Mouse (Mus musculus) spleen, adult 2 months (tissue): ENCODE results near the gene Ptprr. TPM values are rescaled to one million over a fixed set of nuclear protein-coding genes. Genes with fewer than 3 reads are reported as not detected.

Experiments used
- DNase-seq, 2 experiments: peaks; one replicate each; pipeline versions ENCODE4 v3.0.0 to v3.0.0-alpha.2; 2012 to 2021; ENCODE audit warnings: low spot score in 2 of 2, low read depth in 1 of 2
- H3K27ac ChIP-seq: fragments of 200-500 bp; 2 replicates; pipeline ENCODE4 v1.5.1; 2012; ENCODE audit warnings: low read length, inconsistent platforms; ENCODE audit not compliant: insufficient read depth
- H3K27me3 ChIP-seq: fragments of 200-500 bp; 2 replicates; pipeline ENCODE4 v1.6.1; 2012; ENCODE audit warnings: mild to moderate bottlenecking, moderate library complexity, low read length, inconsistent platforms; ENCODE audit not compliant: control insufficient read depth, insufficient read depth
- H3K36me3 ChIP-seq: fragments of 200-500 bp; 2 replicates; pipeline ENCODE4 v1.6.1; 2012; ENCODE audit warnings: mild to moderate bottlenecking, low read length, inconsistent platforms; ENCODE audit not compliant: control insufficient read depth, insufficient read depth
- H3K4me1 ChIP-seq: fragments of 200-500 bp; 2 replicates; pipeline ENCODE4 v1.6.1; 2011; ENCODE audit warnings: inconsistent platforms; ENCODE audit not compliant: control insufficient read depth, insufficient read depth, insufficient read length
- H3K4me3 ChIP-seq: fragments of 200-500 bp; 2 replicates; pipeline ENCODE4 v1.5.1; 2011; ENCODE audit warnings: mild to moderate bottlenecking, inconsistent platforms; ENCODE audit not compliant: insufficient read depth, insufficient read length; ENCODE audit errors: extremely low read depth
- CTCF ChIP-seq: fragments of 200-500 bp; IDR thresholded peaks from 2 replicates; pipeline ENCODE4 v1.5.1; 2011; ENCODE audit warnings: mild to moderate bottlenecking, inconsistent platforms; ENCODE audit not compliant: insufficient read depth, insufficient read length, insufficient replicate concordance; ENCODE audit errors: extremely low read depth
- POLR2A ChIP-seq: fragments of 200-500 bp; IDR thresholded peaks from 2 replicates; pipeline ENCODE4 v1.6.1; 2011; ENCODE audit warnings: low read depth, low read length, inconsistent platforms
- WGBS: fragments of 180-500 bp; shearing (Covaris S2); methylation state at CpG from one replicate; pipeline ENCODE4 v1.1.7; 2018; 5-methylcytosine and 5-hydroxymethylcytosine counted together
- polyA plus RNA-seq: library from polyadenylated mRNA; depleted of rRNA; stranded (reverse); fragments of >200 nt; gene quantifications from 2 replicates; pipeline ENCODE4 v1.2.3, GENCODE M21; 2012

The Ptprr gene
- polyA plus RNA-seq, 1 experiment: 0.13 TPM

GRCm38 (mm10) chr10:116162338-116162737 lies 144.3 kb downstream of the Ptprr start:
- TF ChIP-seq CTCF (no peak), POLR2A (no peak)
- Histone ChIP-seq H3K4me3 (no peak overlapping the region), H3K27ac (no peak overlapping the region), H3K27me3 (no peaks in the 10 kb centered on the region), H3K4me1 (no peaks in the 10 kb centered on the region), H3K36me3 (no peaks in the 10 kb centered on the region)
- DNase-seq: no peak
- 61% methylated on average over 12 of the region's 12 CpGs for WGBS

GRCm38 (mm10) chr10:116175324-116175883 lies 157.4 kb downstream of the Ptprr start:
- TF ChIP-seq POLR2A (no peak), CTCF (no peak)
- WGBS: 21% methylated on average over 10 of the region's 10 CpGs
- Histone ChIP-seq H3K27me3 (no peaks in the 10 kb centered on the region), H3K4me1 (no peaks in the 10 kb centered on the region), H3K4me3 (no peak overlapping the region), H3K36me3 (no peaks in the 10 kb centered on the region), H3K27ac (no peak overlapping the region)
- DNase-seq: no peak

DNA sequence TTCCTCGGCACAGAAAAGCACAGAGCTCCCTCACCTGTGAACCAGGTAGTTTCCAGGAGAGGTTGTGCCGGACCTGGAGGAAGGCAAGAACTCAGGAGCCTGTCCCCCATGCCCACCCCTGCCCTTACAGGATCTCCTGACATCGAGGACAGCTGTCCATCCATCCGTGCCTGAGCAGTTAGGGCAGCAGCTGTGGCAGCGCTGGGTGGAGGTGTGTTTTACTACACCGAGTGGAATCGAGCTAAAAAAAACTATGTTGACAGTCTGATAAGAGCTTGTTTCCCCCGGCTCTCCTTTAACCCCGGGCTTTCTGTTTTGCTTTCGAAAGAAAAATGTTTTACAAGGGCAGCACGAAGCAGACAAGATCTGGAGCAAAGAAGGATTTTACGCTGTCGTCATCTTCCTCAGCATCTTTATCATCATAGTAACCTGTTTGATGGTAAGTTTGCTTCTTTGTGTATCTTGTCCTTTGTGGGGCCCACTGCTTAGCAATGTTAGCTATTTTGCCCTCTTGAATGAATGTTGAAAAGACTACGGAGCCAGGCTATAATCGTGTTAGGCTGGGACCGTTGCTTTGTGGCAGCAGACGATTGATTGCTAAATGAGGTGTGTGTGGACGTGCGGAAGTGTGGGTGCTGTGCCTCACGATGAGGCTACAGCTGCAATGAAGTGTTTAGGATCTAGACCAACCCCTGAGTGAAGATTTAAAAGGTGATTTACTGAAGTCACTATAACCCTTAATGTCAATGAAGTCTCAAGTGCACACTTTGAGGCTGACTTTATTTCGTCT lies 159.6 kb downstream of the Ptprr start:
- no peaks in the 10 kb centered on the region for H3K36me3 ChIP-seq
- 14% methylated on average over 21 of the region's 21 CpGs for WGBS
- DNase-seq: no peak
- TF ChIP-seq CTCF (no peak), POLR2A (no peak)
- peak overlapping the region; percentile 3; the same call in 1 of the 2 replicates for H3K4me3 ChIP-seq
- H3K27ac ChIP-seq: no peak overlapping the region
- H3K4me1 ChIP-seq: no peaks in the 10 kb centered on the region
- no peaks in the 10 kb centered on the region for H3K27me3 ChIP-seq

GRCm38 (mm10) chr10:116181235-116181634 lies 163.2 kb downstream of the Ptprr start:
- H3K27me3 ChIP-seq: no peaks in the 10 kb centered on the region
- TF ChIP-seq CTCF (no peak), POLR2A (no peak)
- no peak overlapping the region for H3K27ac ChIP-seq
- no peak overlapping the region for H3K4me3 ChIP-seq
- H3K36me3 ChIP-seq: no peaks in the 10 kb centered on the region
- no peaks in the 10 kb centered on the region for H3K4me1 ChIP-seq
- 70% methylated on average over 5 of the region's 5 CpGs for WGBS
- DNase-seq: no peak

DNA sequence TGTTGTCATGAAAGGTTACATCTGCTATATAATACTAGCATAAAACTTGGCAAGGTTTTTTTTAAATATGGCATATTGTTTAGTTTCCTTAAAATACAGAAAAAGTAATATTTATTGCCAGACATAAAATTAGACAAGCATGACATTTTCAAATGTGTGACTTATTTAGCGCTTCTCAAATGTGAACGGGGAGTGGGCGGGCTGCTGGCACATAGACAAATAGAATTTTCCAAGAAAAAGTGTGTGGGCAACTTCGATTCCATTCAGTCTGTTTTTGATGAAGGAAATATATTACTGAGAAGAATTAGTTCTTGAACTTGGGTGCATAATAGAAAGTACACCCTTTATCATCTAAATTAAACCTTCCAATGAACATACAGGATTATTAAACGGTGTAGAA lies 164.2 kb downstream of the Ptprr start:
- H3K36me3 ChIP-seq: no peaks in the 10 kb centered on the region
- no peak overlapping the region for H3K4me3 ChIP-seq
- DNase-seq: no peak
- H3K27me3 ChIP-seq: no peaks in the 10 kb centered on the region
- TF ChIP-seq CTCF (no peak), POLR2A (no peak)
- no peak overlapping the region for H3K27ac ChIP-seq
- 86% methylated on average over 5 of the region's 5 CpGs for WGBS
- no peaks in the 10 kb centered on the region for H3K4me1 ChIP-seq

DNA sequence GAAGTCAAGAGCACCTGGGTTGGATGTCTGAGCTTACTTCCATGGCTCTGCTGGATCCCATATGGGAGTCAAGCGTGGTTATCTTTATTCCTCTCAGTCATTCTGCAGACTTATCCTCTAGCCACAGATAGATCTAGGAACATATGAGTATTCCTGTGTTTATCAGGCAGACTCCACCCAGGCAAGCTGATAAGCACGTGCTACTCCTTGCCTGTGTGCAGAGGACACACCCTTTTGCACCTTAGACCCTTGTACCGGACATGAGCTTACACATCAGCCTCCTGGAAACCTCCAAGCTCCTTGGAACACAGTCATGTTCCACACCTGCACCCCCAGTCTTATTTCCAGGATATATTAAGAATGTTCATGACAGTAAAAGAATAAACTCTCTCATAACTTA lies 165.2 kb downstream of the Ptprr start:
- Histone ChIP-seq H3K4me3 (no peak overlapping the region), H3K27ac (no peak overlapping the region), H3K36me3 (no peaks in the 10 kb centered on the region), H3K4me1 (no peaks in the 10 kb centered on the region), H3K27me3 (no peaks in the 10 kb centered on the region)
- DNase-seq: no peak
- 74% methylated on average over 3 of the region's 3 CpGs for whole genome bisulfite sequencing
- no peak for TF ChIP-seq CTCF
- no peak for TF ChIP-seq POLR2A

GRCm38 (mm10) chr10:116191724-116192123 lies 173.7 kb downstream of the Ptprr start:
- Histone ChIP-seq H3K27ac (no peak overlapping the region), H3K36me3 (no peaks in the 10 kb centered on the region), H3K4me3 (no peak overlapping the region), H3K4me1 (no peaks in the 10 kb centered on the region), H3K27me3 (no peaks in the 10 kb centered on the region)
- TF ChIP-seq POLR2A (no peak), CTCF (no peak)
- no peak for DNase-seq
- 33% methylated on average over 2 of the region's 2 CpGs for WGBS
